Mouse (Mus musculus) bone marrow, adult 2 months (tissue): ENCODE measurements around the gene March10.

ENCODE experiments used
- CTCF ChIP-seq: fragments of 200-500 bp; IDR thresholded peaks from 2 replicates; pipeline ENCODE4 v1.5.1; 2011; ENCODE audit warnings: low read length, control low read depth; ENCODE audit not compliant: control insufficient read depth, insufficient read depth
- POLR2A ChIP-seq: fragments of 200-500 bp; IDR thresholded peaks from 2 replicates; pipeline ENCODE4 v1.6.1; 2011; ENCODE audit warnings: low read depth, mild to moderate bottlenecking, control low read depth, low read length, borderline replicate concordance; ENCODE audit not compliant: control insufficient read depth

- no peak for TF ChIP-seq POLR2A
- no peak for TF ChIP-seq CTCF
Observed at GRCm38 (mm10) chr11:105369526-105370386, 86.8 kb downstream of the March10 start.
